Mouse (Mus musculus) limb, embryonic 11.5 days (tissue): ENCODE measurements at regions not wholly inside any gene's neighbourhood (a gene's known extent, or its start where the extent isn't known, plus 50 kb on each side); places are given as distances from the start of the nearest gene placed in this dataset.

ENCODE experiments used
- ATAC-seq: fragments of 200-750 bp; cut with Nextera tagmentation; 2 replicates; pipeline ENCODE4 v1.8.0; 2017; ENCODE audit warnings: low read depth; ENCODE audit not compliant: insufficient number of reproducible peaks, low FRiP score, low TSS enrichment
- DNase-seq: peaks from one replicate; pipeline ENCODE4 v3.0.0-alpha.2; 2015; ENCODE audit warnings: low spot score
- H3K27ac ChIP-seq: fragments of 300-500 bp; sonication (generic); replicated peaks from 2 replicates; pipeline ENCODE4 v1.5.1; 2014; ENCODE audit warnings: low read depth, mild to moderate bottlenecking, low read length
- H3K27me3 ChIP-seq: fragments of 300-500 bp; sonication (generic); 2 replicates; pipeline ENCODE4 v1.6.1; 2014; ENCODE audit warnings: mild to moderate bottlenecking, low read length, mixed read lengths; ENCODE audit not compliant: control insufficient read depth, insufficient read depth
- H3K36me3 ChIP-seq: fragments of 300-500 bp; sonication (generic); 2 replicates; pipeline ENCODE4 v1.6.1; 2014; ENCODE audit warnings: mild to moderate bottlenecking, low read length, moderate library complexity, mixed read lengths; ENCODE audit not compliant: control insufficient read depth, insufficient read depth
- H3K4me1 ChIP-seq: fragments of 300-500 bp; sonication (generic); 2 replicates; pipeline ENCODE4 v1.6.1; 2014; ENCODE audit warnings: low read length, mixed read lengths; ENCODE audit not compliant: control insufficient read depth, insufficient read depth
- H3K4me2 ChIP-seq: fragments of 300-500 bp; sonication (generic); 2 replicates; pipeline ENCODE4 v1.6.1; 2014; ENCODE audit warnings: low read depth, mild to moderate bottlenecking, moderate library complexity; ENCODE audit not compliant: severe bottlenecking
- H3K4me3 ChIP-seq: fragments of 300-500 bp; sonication (generic); 2 replicates; pipeline ENCODE4 v1.5.1; 2014; ENCODE audit warnings: low read depth, low read length
- H3K9ac ChIP-seq: fragments of 300-500 bp; sonication (generic); 2 replicates; pipeline ENCODE4 v1.6.1; 2014; ENCODE audit warnings: mild to moderate bottlenecking, low read length
- H3K9me3 ChIP-seq: fragments of 300-500 bp; sonication (generic); 2 replicates; pipeline ENCODE4 v1.6.1; 2016; ENCODE audit warnings: low read length; ENCODE audit not compliant: control insufficient read depth
- WGBS: fragments of 180-500 bp; shearing (Covaris S2); extraction: QIAGEN DNeasy Blood & Tissue Kit; methylation state at CpG from one replicate; pipeline ENCODE4 v1.1.7; 2014; 5-methylcytosine and 5-hydroxymethylcytosine counted together

DNA sequence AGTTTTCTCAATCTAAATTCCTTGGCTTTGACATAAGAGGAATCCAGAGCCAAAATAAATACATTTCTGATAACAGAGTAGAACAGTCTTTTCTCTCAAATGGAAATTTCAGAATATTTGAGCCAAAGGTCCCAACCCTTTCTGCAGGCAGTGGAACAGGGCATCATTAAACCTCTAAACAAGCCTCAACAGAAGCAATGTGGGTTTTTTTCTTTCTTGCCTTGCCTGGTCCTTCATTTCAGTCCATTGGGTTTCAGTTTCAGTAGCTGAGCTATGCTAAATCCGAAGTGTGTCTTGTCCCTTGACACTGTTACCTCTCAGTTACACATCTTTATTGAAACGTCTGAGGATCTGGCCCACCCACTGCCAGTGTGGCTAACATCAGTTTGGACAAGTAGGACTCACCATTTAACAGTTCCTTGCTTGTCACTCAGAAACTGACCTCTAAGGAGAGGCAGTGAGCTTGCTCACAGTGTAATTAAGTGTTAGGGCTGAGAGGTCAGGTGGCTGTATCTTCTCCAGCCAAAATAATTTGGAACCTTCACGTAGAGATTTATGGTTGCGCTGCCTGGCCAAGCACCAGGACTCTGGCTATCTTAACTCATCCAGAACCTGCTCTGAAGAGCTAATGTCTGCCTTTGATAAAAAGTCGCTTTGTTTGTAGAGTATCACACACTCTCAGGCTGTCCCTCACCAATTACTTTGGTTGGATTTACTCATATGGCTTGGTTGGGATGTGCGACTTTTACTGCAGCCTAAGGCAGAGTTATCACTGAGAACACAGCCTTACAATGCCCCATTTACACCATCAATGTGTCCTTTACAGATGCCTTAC, 545.2 kb downstream of the Efnb2 start:
- no peaks in the 10 kb centered on the region for H3K36me3 ChIP-seq
- ATAC-seq, result no peak

DNA sequence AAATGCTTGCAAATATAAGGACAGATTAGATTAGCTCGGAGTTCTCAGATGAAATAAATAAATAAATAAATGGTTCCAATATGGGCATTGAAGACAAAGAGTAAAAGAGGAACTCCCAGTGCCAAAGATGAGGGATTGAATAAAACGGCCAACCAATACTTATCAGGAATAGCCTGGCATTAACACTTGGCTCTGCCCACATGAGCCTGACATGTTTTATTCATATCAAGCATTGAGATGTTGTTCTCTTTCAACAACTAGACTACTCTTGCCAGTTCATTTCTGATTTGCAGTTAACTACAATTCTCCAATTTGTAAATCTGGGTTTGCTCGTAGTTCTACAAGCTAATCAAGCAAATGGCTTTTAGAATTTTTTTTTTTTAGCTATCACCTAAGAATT, 546.4 kb downstream of the Efnb2 start:
- H3K9me3 ChIP-seq, result no peaks in the 10 kb centered on the region
- no peak overlapping the region for H3K4me3 ChIP-seq
- no peak overlapping the region for H3K9ac ChIP-seq
- no peak for DNase-seq
- WGBS, result 86% methylated on average over 3 of the region's 3 CpGs
- no peaks in the 10 kb centered on the region for H3K4me1 ChIP-seq
- no peak overlapping the region for H3K27ac ChIP-seq
- no peaks in the 10 kb centered on the region for H3K36me3 ChIP-seq
- no peak overlapping the region for H3K4me2 ChIP-seq
- no peaks in the 10 kb centered on the region for H3K27me3 ChIP-seq
- no peak for ATAC-seq

More for the DNA sequence above, 545.2 kb downstream of the Efnb2 start:
- Histone ChIP-seq H3K27me3 (no peaks in the 10 kb centered on the region), H3K9ac (no peak overlapping the region), H3K9me3 (no peaks in the 10 kb centered on the region), H3K4me3 (no peak overlapping the region), H3K4me2 (no peak overlapping the region), H3K4me1 (no peaks in the 10 kb centered on the region), H3K27ac (no peak overlapping the region)
- DNase-seq, result no peak
- 25% methylated on average over 6 of the region's 6 CpGs for WGBS

GRCm38 (mm10) chr8:8109785-8110350, 551.2 kb downstream of the Efnb2 start:
- Histone ChIP-seq H3K4me3 (no peak overlapping the region), H3K27me3 (no peaks in the 10 kb centered on the region), H3K4me1 (no peaks in the 10 kb centered on the region), H3K9ac (no peak overlapping the region), H3K4me2 (no peak overlapping the region), H3K27ac (no peak overlapping the region), H3K36me3 (no peaks in the 10 kb centered on the region), H3K9me3 (no peaks in the 10 kb centered on the region)
- 69% methylated on average over 2 of the region's 2 CpGs for WGBS
- DNase-seq (no peak), ATAC-seq (no peak)

GRCm38 (mm10) chr8:8103492-8103891, 557.5 kb downstream of the Efnb2 start:
- peaks cover 7% of the 10 kb centered on the region; the same call in 1 of the 2 replicates for H3K4me1 ChIP-seq
- no peak overlapping the region for H3K9ac ChIP-seq
- H3K9me3 ChIP-seq, result no peaks in the 10 kb centered on the region
- WGBS, result 25% methylated on average over 3 of the region's 3 CpGs
- H3K36me3 ChIP-seq, result no peaks in the 10 kb centered on the region
- no peak for DNase-seq
- H3K4me3 ChIP-seq, result no peak overlapping the region
- H3K27ac ChIP-seq, result no peak overlapping the region
- no peaks in the 10 kb centered on the region for H3K27me3 ChIP-seq
- ATAC-seq, result peak; percentile 54; the same call in 1 of the 2 replicates
- H3K4me2 ChIP-seq, result no peak overlapping the region

- H3K9ac ChIP-seq, result no peak overlapping the region
- H3K27me3 ChIP-seq, result no peaks in the 10 kb centered on the region
- H3K36me3 ChIP-seq, result no peaks in the 10 kb centered on the region
- H3K4me1 ChIP-seq, result peaks cover 7% of the 10 kb centered on the region; the same call in 1 of the 2 replicates
- H3K27ac ChIP-seq, result no peak overlapping the region
- H3K4me2 ChIP-seq, result no peak overlapping the region
- WGBS, result 64% methylated on average over 6 of the region's 6 CpGs
- H3K4me3 ChIP-seq, result no peak overlapping the region
- H3K9me3 ChIP-seq, result no peaks in the 10 kb centered on the region
- DNase-seq (peak; percentile 32), ATAC-seq (0 out of 2 replicates have a peak, but pooled peaks have one; percentile 62)
Measured at GRCm38 (mm10) chr8:8102010-8102727, 558.9 kb downstream of the Efnb2 start.

DNA sequence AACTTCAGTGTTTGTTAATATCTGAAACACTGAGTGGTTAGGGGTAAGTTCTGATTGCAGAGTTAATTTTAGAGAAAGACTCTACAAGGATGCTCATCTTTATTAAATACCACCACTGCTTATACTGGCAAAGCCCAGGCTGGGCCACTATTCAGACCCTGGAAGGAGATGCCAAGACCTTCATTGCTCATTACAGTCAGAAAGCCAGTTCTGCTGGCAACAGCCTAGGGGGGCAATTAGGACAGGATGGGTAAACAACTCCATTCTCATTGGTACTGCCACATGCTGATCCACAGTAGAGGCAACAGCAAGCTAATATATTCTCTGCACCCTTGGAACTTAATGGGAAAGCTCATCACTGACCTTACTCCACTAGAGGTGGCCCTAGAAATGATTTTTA, 568.5 kb downstream of the Efnb2 start:
- no peak for ATAC-seq
- H3K36me3 ChIP-seq, result no peaks in the 10 kb centered on the region
- no peak for DNase-seq
- H3K4me2 ChIP-seq, result no peak overlapping the region
- no peak overlapping the region for H3K4me3 ChIP-seq
- H3K9ac ChIP-seq, result no peak overlapping the region
- no peak overlapping the region for H3K27ac ChIP-seq
- H3K9me3 ChIP-seq, result no peaks in the 10 kb centered on the region
- no peaks in the 10 kb centered on the region for H3K4me1 ChIP-seq
- no peaks in the 10 kb centered on the region for H3K27me3 ChIP-seq

DNA sequence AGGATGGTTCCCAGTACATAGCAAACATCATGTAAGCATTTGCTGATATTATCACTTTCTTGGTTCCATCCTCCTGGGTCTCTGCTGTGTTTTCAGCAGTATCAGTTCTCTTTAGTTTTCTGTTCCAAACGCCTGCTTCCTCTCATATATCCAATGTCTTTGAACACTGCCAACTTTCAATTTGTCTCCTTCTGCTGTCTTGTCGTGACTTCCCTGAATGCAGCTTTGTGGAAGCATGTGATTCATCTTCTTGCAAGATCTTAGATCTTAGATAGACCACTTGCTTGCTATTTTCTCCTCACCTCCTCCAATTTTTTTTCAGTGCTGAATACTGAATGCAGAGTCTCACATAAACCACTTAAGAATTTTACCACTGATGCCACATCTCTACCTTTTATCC, 576.4 kb downstream of the Efnb2 start:
- DNase-seq, result no peak
- H3K27me3 ChIP-seq, result no peaks in the 10 kb centered on the region
- H3K4me1 ChIP-seq, result no peaks in the 10 kb centered on the region
- no peaks in the 10 kb centered on the region for H3K9me3 ChIP-seq
- no peaks in the 10 kb centered on the region for H3K36me3 ChIP-seq
- H3K27ac ChIP-seq, result no peak overlapping the region
- no peak overlapping the region for H3K9ac ChIP-seq
- ATAC-seq, result no peak
- H3K4me3 ChIP-seq, result no peak overlapping the region
- no peak overlapping the region for H3K4me2 ChIP-seq
- 72% methylated on average over 2 of the region's 2 CpGs for WGBS

DNA sequence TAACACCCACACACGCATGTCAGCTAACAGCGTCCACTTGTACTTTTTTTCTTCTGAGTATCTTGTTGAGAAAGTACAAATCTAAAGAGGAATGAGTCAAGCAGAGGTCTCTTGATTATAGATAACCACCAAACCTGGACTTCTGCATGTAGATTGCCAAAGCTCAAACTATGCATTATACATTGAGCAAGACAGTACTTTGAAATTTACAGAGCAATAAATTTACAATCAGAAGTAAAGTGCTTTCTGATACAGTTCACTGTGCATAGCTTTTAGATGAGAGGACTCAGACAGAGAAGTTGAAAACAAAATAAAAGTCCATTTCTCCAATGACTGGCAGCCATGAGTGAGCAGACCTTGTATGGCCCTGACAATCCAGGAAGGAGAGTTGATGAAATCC, 597.0 kb downstream of the Efnb2 start:
- WGBS, result 93% methylated on average over 2 of the region's 2 CpGs
- H3K27me3 ChIP-seq, result no peaks in the 10 kb centered on the region
- DNase-seq, result no peak
- 0 out of 2 replicates have a peak, but pooled peaks cover 2% of the 10 kb centered on the region for H3K4me1 ChIP-seq
- no peak overlapping the region for H3K4me2 ChIP-seq
- ATAC-seq, result no peak
- no peaks in the 10 kb centered on the region for H3K36me3 ChIP-seq
- no peak overlapping the region for H3K4me3 ChIP-seq
- H3K9ac ChIP-seq, result no peak overlapping the region
- no peak overlapping the region for H3K27ac ChIP-seq
- H3K9me3 ChIP-seq, result no peaks in the 10 kb centered on the region
